Mouse (Mus musculus) spleen, adult 2 months (tissue): ENCODE measurements around the gene Nr2e3.

ENCODE experiments used
- CTCF ChIP-seq: fragments of 200-500 bp; IDR thresholded peaks from 2 replicates; pipeline ENCODE4 v1.5.1; 2011; ENCODE audit warnings: mild to moderate bottlenecking, inconsistent platforms; ENCODE audit not compliant: insufficient read depth, insufficient read length, insufficient replicate concordance; ENCODE audit errors: extremely low read depth
- POLR2A ChIP-seq: fragments of 200-500 bp; IDR thresholded peaks from 2 replicates; pipeline ENCODE4 v1.6.1; 2011; ENCODE audit warnings: low read depth, low read length, inconsistent platforms

DNA sequence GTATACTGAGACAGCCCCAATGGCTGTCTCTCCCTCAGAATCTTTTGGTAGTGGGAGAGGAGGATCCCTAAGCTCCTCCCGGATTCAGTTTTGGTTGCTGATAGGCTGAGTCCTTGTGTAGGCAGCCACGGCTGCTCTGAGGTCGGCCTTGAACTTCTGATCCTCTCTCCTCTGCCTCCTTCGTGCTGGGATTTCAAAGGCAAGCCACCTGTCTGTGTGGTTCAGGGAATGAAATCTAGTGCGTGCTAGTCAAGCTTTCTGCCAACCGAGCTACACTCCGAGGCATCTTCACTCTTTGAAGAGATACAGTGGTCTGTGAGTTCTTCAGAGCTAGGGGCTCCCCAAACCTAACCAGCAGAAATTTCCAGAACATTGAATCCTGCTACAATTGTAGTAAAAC, 6.9 kb downstream of the Nr2e3 start:
- TF ChIP-seq POLR2A (no peak), CTCF (no peak)
